11 mouse cellular contexts compared by ENCODE assay signal in the genomic region with DNA sequence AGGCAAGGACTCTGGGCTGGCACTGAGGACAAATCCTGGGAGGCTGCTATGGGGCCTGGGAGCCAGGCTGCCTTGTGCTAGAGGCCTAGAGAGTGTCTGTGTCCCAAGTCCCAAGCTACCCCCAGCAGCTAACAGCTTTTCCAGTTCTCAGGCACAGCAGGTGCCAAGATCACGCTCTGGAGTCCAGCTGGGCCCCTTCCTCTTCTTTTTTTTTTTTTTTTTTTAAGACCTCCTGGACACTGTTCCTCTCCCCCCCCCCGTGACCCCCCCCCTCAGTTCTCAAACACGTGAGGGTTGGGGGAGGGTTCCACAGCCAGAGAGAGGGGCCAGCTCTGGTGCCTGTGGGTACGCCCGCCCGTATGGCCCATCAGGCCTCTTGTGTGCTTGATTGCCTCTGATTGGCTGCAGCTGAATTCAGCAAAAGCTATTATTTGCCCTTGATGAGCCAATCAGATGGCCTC. TPM values are rescaled to one million over a fixed set of nuclear protein-coding genes. Genes with fewer than 3 reads are reported as not detected.
A peak's percentile ranks its signal among the peaks of the same experiment; 100 is the strongest.
DNase-seq lines count a peak whose midpoint lies in the region; ATAC-seq and TF ChIP-seq lines count a peak whose summit lies in the region.
"Had no signal": no experiment of that assay in that cellular context is flagged by ENCODE, and none has a peak within 500 bp of the region (broad histone marks: within the 10 kb centered on the region; RNA-seq: fewer than 3 reads in every experiment).

No protein-coding gene starts in this region.

- DNase-seq in embryo, embryonic 10.5 days (ENCODE audit: low spot score) = peak; percentile 53
- peak; percentile 58 for DNase-seq in hindbrain, embryonic 10.5 days (ENCODE audit: low spot score)
- no peak for DNase-seq in layer of hippocampus, postnatal 14 days (ENCODE audit: low spot score in 2 of 2)
- DNase-seq in left cerebral cortex, postnatal 14 days (ENCODE audit: low spot score in 2 of 2) = no peak
- DNase-seq in layer of hippocampus, postnatal 36 days = no peak
- DNase-seq in adrenal gland, adult (ENCODE audit: inconsistent age in 2 of 2, low spot score in 1 of 2) = no peak
- DNase-seq: cerebellum, adult 9-10 months; lung, adult 18-20 months had no signal

- 0 out of 2 replicates have a peak overlapping the region, but pooled peaks have one; percentile 7 for H3K4me3 ChIP-seq in E14TG2a.4 (replicated peaks; ENCODE audit: low read length)
- H3K4me3 ChIP-seq in hindbrain, embryonic 10.5 days = peak overlapping the region; percentile 29
- H3K4me3 ChIP-seq in midbrain, embryonic 13.5 days (replicated peaks) = no peak overlapping the region
- H3K4me3 ChIP-seq: kidney, embryonic 15.5 days had no signal

- intact Hi-C loops in left cerebral cortex, postnatal 14 days (cut with DNase I) = no loop called here

- peaks cover 38% of the 10 kb centered on the region for H3K4me1 ChIP-seq in E14TG2a.4 (replicated peaks; ENCODE audit: low read depth, low read length)
- peaks cover 58% of the 10 kb centered on the region for H3K4me1 ChIP-seq in hindbrain, embryonic 10.5 days (replicated peaks)
- peaks cover 63% of the 10 kb centered on the region for H3K4me1 ChIP-seq in midbrain, embryonic 13.5 days (replicated peaks)

- no peaks in the 10 kb centered on the region for H3K36me3 ChIP-seq in E14TG2a.4 (ENCODE audit: insufficient read depth, low read length)
- no peaks in the 10 kb centered on the region for H3K36me3 ChIP-seq in hindbrain, embryonic 10.5 days
- no peaks in the 10 kb centered on the region for H3K36me3 ChIP-seq in midbrain, embryonic 13.5 days
- H3K36me3 ChIP-seq: kidney, embryonic 15.5 days had no signal

- H3K27ac ChIP-seq in hindbrain, embryonic 10.5 days = peak overlapping the region; percentile 85
- H3K27ac ChIP-seq in midbrain, embryonic 13.5 days = peak overlapping the region; percentile 85
- H3K27ac ChIP-seq: kidney, embryonic 15.5 days had no signal

- TF ChIP-seq CTCF in E14TG2a.4 (conservative IDR thresholded peaks at IDR 0.05; ENCODE audit: low read length) = no peak

- no peaks in the 10 kb centered on the region for H3K9me3 ChIP-seq in E14TG2a.4 (ENCODE audit: low read length)
- no peaks in the 10 kb centered on the region for H3K9me3 ChIP-seq in hindbrain, embryonic 10.5 days
- H3K9me3 ChIP-seq in midbrain, embryonic 13.5 days = no peaks in the 10 kb centered on the region
- H3K9me3 ChIP-seq: kidney, embryonic 15.5 days had no signal

- H3K9ac ChIP-seq in midbrain, embryonic 13.5 days (replicated peaks) = no peak overlapping the region
- H3K9ac ChIP-seq: kidney, embryonic 15.5 days had no signal

- WGBS in hindbrain, embryonic 10.5 days = 4% methylated on average over 5 of the region's 6 CpGs
- WGBS in midbrain, embryonic 13.5 days = 4% methylated on average over 5 of the region's 6 CpGs

- peak; percentile 59; the same call in 1 of the 2 replicates for ATAC-seq in midbrain, embryonic 13.5 days

- peaks cover 53% of the 10 kb centered on the region for H3K27me3 ChIP-seq in E14TG2a.4 (ENCODE audit: insufficient read depth, low read length)
- peaks cover 13% of the 10 kb centered on the region for H3K27me3 ChIP-seq in hindbrain, embryonic 10.5 days (ENCODE audit: insufficient read depth, poor library complexity, severe bottlenecking)
- H3K27me3 ChIP-seq in midbrain, embryonic 13.5 days = no peaks in the 10 kb centered on the region

- no peak overlapping the region; the same call in 1 of the 2 replicates for H3K4me2 ChIP-seq in midbrain, embryonic 13.5 days (replicated peaks)
- H3K4me2 ChIP-seq: kidney, embryonic 15.5 days had no signal

RNA-seq across cellular contexts. Expression of gene Cacna2d2, which starts 45.6 kb away (rescaled TPM):
- polyA plus RNA-seq in hindbrain, embryonic 10.5 days (2016; fragmentation: Nextera tagmentation; extraction: Ambion mirVana) = 0.87 and 2.9 TPM in 2 replicates
- polyA plus RNA-seq in midbrain, embryonic 13.5 days (2015; fragmentation: Nextera tagmentation; extraction: Ambion mirVana) = 5.9 and 7.1 TPM in 2 replicates
- 10 to 100 TPM; 19.5 to 24.2 TPM for total RNA-seq in layer of hippocampus, postnatal 14 days (2021)
- 10 to 100 TPM; 28.1 to 34.6 TPM for total RNA-seq in left cerebral cortex, postnatal 14 days (2021)
- 10 to 100 TPM; 17.5 to 23.3 TPM for total RNA-seq in layer of hippocampus, postnatal 36 days (2021)

Comparison
In these comparisons a context has a peak if more than half of its experiments do, and no peak if none do; other contexts are left out.
1. DNase-seq: peak in embryo, embryonic 10.5 days (single experiment) and hindbrain, embryonic 10.5 days (single experiment); none in layer of hippocampus, postnatal 14 days (0 of 2), left cerebral cortex, postnatal 14 days (0 of 2), layer of hippocampus, postnatal 36 days (0 of 2) and adrenal gland, adult (0 of 2).